Mouse (Mus musculus): ENCODE data around the gene Clmn. TPM values are rescaled to one million over a fixed set of nuclear protein-coding genes. Genes with fewer than 3 reads are reported as not detected.

Clmn gene
- total and polyA plus RNA-seq, 3 experiments, result not detected

DNA sequence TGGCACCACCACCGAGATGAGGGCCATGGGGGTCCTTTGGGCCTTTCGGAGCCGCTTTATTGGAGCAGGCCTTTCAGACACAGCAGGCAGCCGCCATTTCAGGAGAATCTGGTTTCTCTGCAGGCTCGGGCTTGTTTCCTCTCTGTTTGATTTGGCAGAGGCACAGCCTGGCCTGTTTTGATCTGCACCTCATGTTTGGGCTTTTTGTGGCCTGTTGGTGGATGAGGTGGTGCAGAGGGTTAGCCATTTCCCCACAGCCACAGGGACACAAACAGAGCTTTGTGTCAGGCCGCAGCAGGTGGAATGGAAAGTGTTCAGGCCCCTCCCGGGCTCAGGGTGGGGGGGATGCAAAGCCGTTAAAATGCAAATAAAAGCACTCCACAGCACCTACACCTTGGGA lies 36.4 kb upstream of the Clmn start:
- Histone ChIP-seq H3K79me2 (ENCODE audit: control insufficient read depth, insufficient read depth, low read length, poor library complexity) (no peaks in the 10 kb centered on the region), H3K4me1 (ENCODE audit: control insufficient read depth in 1 of 2, insufficient read depth in 2 of 2, low read length in 2 of 2) (no peaks in the 10 kb centered on the region), H3K9me3 (replicated peaks; ENCODE audit: insufficient read depth, low read length) (no peaks in the 10 kb centered on the region), H3K36me3 (ENCODE audit: control insufficient read depth in 1 of 2, insufficient read depth in 2 of 2, low read length in 2 of 2) (no peaks in the 10 kb centered on the region), H3K27ac (ENCODE audit: control insufficient read depth, low read depth, low read length) (no peak overlapping the region), H3K27me3 (ENCODE audit: control insufficient read depth in 1 of 2, insufficient read depth in 2 of 2, low read length in 2 of 2) (no peaks in the 10 kb centered on the region), H3K4me3 (ENCODE audit: control insufficient read depth in 1 of 2, insufficient read depth in 1 of 2, low read depth in 2 of 2, low read length in 2 of 2) (no peak overlapping the region), H3K9ac (ENCODE audit: control insufficient read depth, low read depth, low read length, poor library complexity, severe bottlenecking) (no peak overlapping the region)
- no peak for DNase-seq (ENCODE audit: low read depth, low spot score)
- TF ChIP-seq ZKSCAN1 (IDR thresholded peaks at IDR 0.05; ENCODE audit: low read depth, low read length) (no peak), SMC3 (IDR thresholded peaks at IDR 0.05; ENCODE audit: low read depth, low read length) (no peak), GATA1 (IDR thresholded peaks at IDR 0.05; ENCODE audit: low read depth, low read length) (no peak), SIN3A (IDR thresholded peaks at IDR 0.05; ENCODE audit: low read length) (no peak), CHD2 (IDR thresholded peaks at IDR 0.05; ENCODE audit: low read length) (no peak), MAFK (IDR thresholded peaks at IDR 0.05; ENCODE audit: borderline replicate concordance, low read depth, low read length) (no peak), USF2 (IDR thresholded peaks at IDR 0.05; ENCODE audit: borderline replicate concordance in 1 of 2, insufficient read depth in 1 of 2, low read depth in 1 of 2, low read length in 2 of 2) (no peak), POLR2AphosphoS5 (IDR thresholded peaks at IDR 0.05; ENCODE audit: borderline replicate concordance, low read depth, low read length) (no peak), ELF1 (IDR thresholded peaks at IDR 0.05; ENCODE audit: low read depth, low read length) (no peak), RAD21 (IDR thresholded peaks at IDR 0.05; ENCODE audit: low read depth, low read length) (no peak), MXI1 (IDR thresholded peaks at IDR 0.05; ENCODE audit: low read depth, low read length) (no peak), JUND (IDR thresholded peaks at IDR 0.05; ENCODE audit: low read depth, low read length) (no peak), POLR2A (IDR thresholded peaks at IDR 0.05; ENCODE audit: control insufficient read depth in 1 of 2, insufficient read depth in 1 of 2, low read depth in 1 of 2, low read length in 2 of 2, poor library complexity in 1 of 2) (no peak), TBP (IDR thresholded peaks at IDR 0.05; ENCODE audit: low read depth, low read length) (no peak), MAX (IDR thresholded peaks at IDR 0.05; ENCODE audit: low read length) (no peak)

DNA sequence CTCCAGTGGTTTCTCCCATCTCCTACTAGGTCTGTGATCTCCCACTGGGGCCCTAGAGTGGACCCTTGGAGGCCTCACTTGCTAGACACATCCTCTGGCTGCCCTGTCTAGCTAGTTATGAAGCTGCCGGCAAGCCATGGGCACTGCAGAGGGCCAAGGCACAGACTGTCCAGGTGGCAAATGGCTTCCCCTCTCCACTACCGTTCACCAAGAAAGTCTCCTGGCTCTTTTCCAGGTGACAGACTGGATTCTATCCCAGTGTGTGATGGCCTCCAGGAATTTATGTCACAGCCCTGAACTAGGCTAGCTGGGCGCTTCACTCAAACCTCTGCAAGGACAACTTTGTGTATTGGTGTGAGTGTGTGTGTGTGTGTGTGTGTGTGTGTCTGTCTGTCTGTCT lies 35.0 kb upstream of the Clmn start:
- H3K9ac ChIP-seq (ENCODE audit: control insufficient read depth, low read depth, low read length, poor library complexity, severe bottlenecking), result no peak overlapping the region
- no peak overlapping the region for H3K4me3 ChIP-seq (ENCODE audit: control insufficient read depth in 1 of 2, insufficient read depth in 1 of 2, low read depth in 2 of 2, low read length in 2 of 2)
- no peak for DNase-seq (ENCODE audit: low read depth, low spot score)
- H3K4me1 ChIP-seq (ENCODE audit: control insufficient read depth in 1 of 2, insufficient read depth in 2 of 2, low read length in 2 of 2), result no peaks in the 10 kb centered on the region
- no peak overlapping the region for H3K27ac ChIP-seq (ENCODE audit: control insufficient read depth, low read depth, low read length)
- H3K27me3 ChIP-seq (ENCODE audit: control insufficient read depth in 1 of 2, insufficient read depth in 2 of 2, low read length in 2 of 2), result no peaks in the 10 kb centered on the region
- H3K79me2 ChIP-seq (ENCODE audit: control insufficient read depth, insufficient read depth, low read length, poor library complexity), result no peaks in the 10 kb centered on the region
- H3K36me3 ChIP-seq (ENCODE audit: control insufficient read depth in 1 of 2, insufficient read depth in 2 of 2, low read length in 2 of 2), result no peaks in the 10 kb centered on the region
- H3K9me3 ChIP-seq (replicated peaks; ENCODE audit: insufficient read depth, low read length), result no peaks in the 10 kb centered on the region
- TF ChIP-seq SMC3 (IDR thresholded peaks at IDR 0.05; ENCODE audit: low read depth, low read length) (no peak), CHD1 (IDR thresholded peaks at IDR 0.05; ENCODE audit: low read depth, low read length) (no peak), RCOR1 (IDR thresholded peaks at IDR 0.05; ENCODE audit: low read depth, low read length) (no peak), MAX (IDR thresholded peaks at IDR 0.05; ENCODE audit: low read length) (no peak), JUND (IDR thresholded peaks at IDR 0.05; ENCODE audit: low read depth, low read length) (no peak), NELFE (IDR thresholded peaks at IDR 0.05; ENCODE audit: low read depth, low read length) (no peak), GATA1 (IDR thresholded peaks at IDR 0.05; ENCODE audit: low read depth, low read length) (no peak), GABPA (IDR thresholded peaks at IDR 0.05; ENCODE audit: low read depth, low read length) (no peak), BHLHE40 (IDR thresholded peaks at IDR 0.05; ENCODE audit: borderline replicate concordance, low read depth, low read length) (no peak), NRF1 (IDR thresholded peaks at IDR 0.05; ENCODE audit: insufficient read depth, low read depth, low read length, poor library complexity, severe bottlenecking) (no peak), E2F4 (IDR thresholded peaks at IDR 0.05; ENCODE audit: borderline replicate concordance, low read depth, low read length) (no peak), ZNF384 (IDR thresholded peaks at IDR 0.05; ENCODE audit: low read depth, low read length) (no peak), MXI1 (IDR thresholded peaks at IDR 0.05; ENCODE audit: low read depth, low read length) (no peak), MAFK (IDR thresholded peaks at IDR 0.05; ENCODE audit: borderline replicate concordance, low read depth, low read length) (no peak), POLR2A (IDR thresholded peaks at IDR 0.05; ENCODE audit: control insufficient read depth in 1 of 2, insufficient read depth in 1 of 2, low read depth in 1 of 2, low read length in 2 of 2, poor library complexity in 1 of 2) (no peak), MEF2A (IDR thresholded peaks at IDR 0.05; ENCODE audit: extremely low read depth, insufficient replicate concordance, low read depth, low read length, poor library complexity, severe bottlenecking) (no peak), ZKSCAN1 (IDR thresholded peaks at IDR 0.05; ENCODE audit: low read depth, low read length) (no peak), RAD21 (IDR thresholded peaks at IDR 0.05; ENCODE audit: low read depth, low read length) (no peak), SIN3A (IDR thresholded peaks at IDR 0.05; ENCODE audit: low read length) (no peak)
